Mouse (Mus musculus) thymus, adult 2 months (tissue): Measurements from ENCODE around the gene Adam10. TPM values are rescaled to one million over a fixed set of nuclear protein-coding genes. Genes with fewer than 3 reads are reported as not detected.
A peak's percentile ranks its signal among the peaks of the same experiment; 100 is the strongest.

Experiments used
- DNase-seq: peaks from one replicate; pipeline ENCODE4 v3.0.0; 2021
- H3K27ac ChIP-seq: fragments of 200-500 bp; 2 replicates; pipeline ENCODE4 v1.5.1; 2012; ENCODE audit warnings: low read length, control low read depth; ENCODE audit not compliant: control insufficient read depth, insufficient read depth
- H3K27me3 ChIP-seq: fragments of 200-500 bp; 2 replicates; pipeline ENCODE4 v1.6.1; 2012; ENCODE audit warnings: mild to moderate bottlenecking, low read length, moderate library complexity, mixed read lengths; ENCODE audit not compliant: control insufficient read depth, insufficient read depth
- H3K36me3 ChIP-seq: fragments of 200-500 bp; 2 replicates; pipeline ENCODE4 v1.6.1; 2012; ENCODE audit warnings: mild to moderate bottlenecking, low read length, moderate library complexity; ENCODE audit not compliant: control insufficient read depth, insufficient read depth
- H3K4me1 ChIP-seq: fragments of 200-500 bp; replicated peaks from 2 replicates; pipeline ENCODE4 v1.6.1; 2012; ENCODE audit warnings: low read length; ENCODE audit not compliant: control insufficient read depth, insufficient read depth
- H3K4me3 ChIP-seq: fragments of 200-500 bp; 2 replicates; pipeline ENCODE4 v1.5.1; 2012; ENCODE audit warnings: mild to moderate bottlenecking, low read length, control low read depth, moderate library complexity; ENCODE audit not compliant: control insufficient read depth, insufficient read depth
- CTCF ChIP-seq: fragments of 200-500 bp; IDR thresholded peaks from 2 replicates; pipeline ENCODE4 v1.5.1; 2012; ENCODE audit warnings: mild to moderate bottlenecking, control low read depth, low read length, moderate library complexity, borderline replicate concordance; ENCODE audit not compliant: control insufficient read depth, poor library complexity, insufficient read depth; ENCODE audit errors: extremely low read depth
- POLR2A ChIP-seq: fragments of 200-500 bp; IDR thresholded peaks from 2 replicates; pipeline ENCODE4 v1.6.1; 2012; ENCODE audit warnings: mild to moderate bottlenecking, low read length, control low read depth, moderate library complexity; ENCODE audit not compliant: control insufficient read depth, poor library complexity, insufficient read depth; ENCODE audit errors: extremely low read depth
- WGBS: fragments of 180-500 bp; shearing (Covaris S2); methylation state at CpG from one replicate; pipeline ENCODE4 v1.1.7; 2018; 5-methylcytosine and 5-hydroxymethylcytosine counted together
- polyA plus RNA-seq: library from polyadenylated mRNA; depleted of rRNA; stranded (reverse); fragments of >200 nt; gene quantifications from 2 replicates; pipeline ENCODE4 v1.2.3, GENCODE M21; 2012

The Adam10 gene
- polyA plus RNA-seq, 1 experiment: 21.7 TPM

DNA sequence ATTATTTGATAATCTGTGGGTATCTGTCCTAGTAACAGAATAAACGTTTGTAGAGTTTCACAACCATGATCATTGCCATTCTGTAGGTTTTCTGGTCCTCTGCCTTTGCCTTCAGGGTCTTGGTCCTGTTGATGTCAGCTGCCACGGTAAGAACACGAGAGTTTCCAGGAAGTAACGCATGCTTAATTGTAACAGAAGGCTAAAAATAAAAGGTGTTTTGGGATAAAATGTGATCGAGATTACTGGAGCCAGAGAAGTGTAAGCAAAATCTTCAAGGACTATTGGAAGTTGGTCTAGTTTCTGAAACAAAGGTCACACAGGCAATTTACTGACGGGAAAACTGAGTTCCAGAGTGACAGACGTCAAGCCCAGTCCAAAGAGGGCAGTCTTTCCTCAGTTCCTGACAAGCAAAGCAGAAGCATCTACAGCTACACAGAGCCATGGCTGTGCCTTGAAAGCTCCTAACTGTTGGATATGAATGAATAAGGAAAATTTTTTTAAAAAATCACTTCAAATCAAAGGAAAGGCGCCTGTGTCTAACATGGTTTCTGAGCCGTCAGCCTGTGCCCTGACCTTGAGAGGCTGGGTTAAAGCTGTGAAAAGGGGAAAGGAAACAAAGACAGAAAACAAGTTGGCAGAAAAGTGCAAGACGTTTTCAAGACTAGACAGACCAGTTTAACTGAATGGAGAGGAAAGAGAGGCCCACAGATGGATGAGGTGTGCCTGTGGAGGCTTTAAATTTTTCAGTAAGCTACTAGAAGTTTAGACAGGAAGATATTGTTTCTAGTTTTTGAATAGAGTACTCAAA lies 6.8 kb upstream of the Adam10 start:
- peak; percentile 26 for DNase-seq
- Histone ChIP-seq H3K36me3 (no peaks in the 10 kb centered on the region), H3K4me3 (no peak overlapping the region), H3K27ac (peak overlapping the region; percentile 81), H3K27me3 (no peaks in the 10 kb centered on the region), H3K4me1 (peaks cover 4% of the 10 kb centered on the region)
- TF ChIP-seq CTCF: no peak
- no peak for TF ChIP-seq POLR2A
- WGBS: 19% methylated on average over 10 of the region's 10 CpGs

DNA sequence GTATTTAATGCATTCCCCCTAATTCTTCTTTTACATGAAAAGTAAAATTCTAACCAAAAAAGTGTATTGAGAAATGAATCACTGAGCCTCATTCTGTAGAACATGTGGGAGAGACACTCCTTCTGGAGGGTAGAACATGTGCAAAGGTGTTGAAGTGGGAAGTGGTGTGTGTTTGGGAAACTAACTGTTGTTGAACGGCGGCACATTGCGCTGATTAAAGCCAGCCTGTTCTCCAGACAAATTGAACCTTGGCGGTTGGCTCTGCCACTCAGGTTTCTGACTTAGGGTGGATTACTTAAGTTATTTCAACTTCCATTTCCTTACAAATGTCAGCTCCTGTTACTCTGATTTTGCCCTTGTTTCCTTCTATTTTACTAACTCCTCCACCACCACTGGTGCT lies 5.1 kb upstream of the Adam10 start:
- Histone ChIP-seq H3K4me3 (no peak overlapping the region), H3K27me3 (no peaks in the 10 kb centered on the region), H3K36me3 (no peaks in the 10 kb centered on the region), H3K4me1 (peaks cover 4% of the 10 kb centered on the region), H3K27ac (no peak overlapping the region)
- no peak for TF ChIP-seq CTCF
- TF ChIP-seq POLR2A: no peak
- 97% methylated on average over 4 of the region's 4 CpGs for WGBS
- DNase-seq: no peak

DNA sequence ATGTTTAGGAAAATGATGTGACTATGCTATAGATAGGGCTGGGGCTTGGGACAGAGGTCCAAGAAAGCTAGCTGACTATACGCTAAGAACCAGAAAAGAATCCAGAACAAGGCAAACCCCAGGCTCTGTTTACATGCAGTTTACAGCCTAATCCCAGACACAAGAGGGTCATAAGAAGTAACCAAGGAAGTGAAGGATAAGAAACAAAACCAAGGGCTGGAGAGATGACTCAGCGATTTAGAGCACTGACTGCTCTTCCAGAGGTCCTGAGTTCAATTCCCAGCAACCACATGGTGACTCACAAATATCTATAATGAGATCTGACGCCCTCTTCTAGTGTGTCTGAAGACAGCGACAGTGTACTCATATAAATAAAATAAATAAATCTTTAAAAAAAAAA lies 3.7 kb upstream of the Adam10 start:
- DNase-seq: no peak
- no peaks in the 10 kb centered on the region for H3K27me3 ChIP-seq
- no peak overlapping the region for H3K4me3 ChIP-seq
- peaks cover 4% of the 10 kb centered on the region for H3K4me1 ChIP-seq
- no peak overlapping the region for H3K27ac ChIP-seq
- no peak for TF ChIP-seq CTCF
- no peak for TF ChIP-seq POLR2A
- 92% methylated on average over 4 of the region's 4 CpGs for WGBS
- no peaks in the 10 kb centered on the region for H3K36me3 ChIP-seq

DNA sequence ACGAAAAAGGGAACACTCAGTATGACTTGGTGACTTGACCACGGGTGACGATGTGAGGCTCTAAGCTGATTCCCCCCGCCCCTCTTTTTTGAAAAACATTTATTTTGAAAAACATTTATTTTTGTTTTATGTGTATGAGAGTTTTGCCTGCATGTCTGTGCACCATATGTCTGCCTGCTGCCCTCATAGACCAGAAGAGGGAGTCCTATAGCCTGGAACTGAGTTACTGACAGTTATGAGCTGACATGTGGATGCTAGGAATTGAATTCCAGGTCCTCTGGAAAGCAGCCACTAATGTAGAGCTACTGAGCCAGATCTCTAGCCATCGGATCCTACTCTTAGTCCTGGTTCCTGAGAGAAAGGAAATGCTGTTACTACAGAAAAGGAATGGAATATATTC lies 2.8 kb upstream of the Adam10 start:
- no peak for TF ChIP-seq POLR2A
- TF ChIP-seq CTCF: no peak
- H3K4me3 ChIP-seq: no peak overlapping the region
- H3K36me3 ChIP-seq: no peaks in the 10 kb centered on the region
- peaks cover 4% of the 10 kb centered on the region for H3K4me1 ChIP-seq
- no peaks in the 10 kb centered on the region for H3K27me3 ChIP-seq
- 84% methylated on average over 5 of the region's 5 CpGs for WGBS
- no peak for DNase-seq
- H3K27ac ChIP-seq: no peak overlapping the region

DNA sequence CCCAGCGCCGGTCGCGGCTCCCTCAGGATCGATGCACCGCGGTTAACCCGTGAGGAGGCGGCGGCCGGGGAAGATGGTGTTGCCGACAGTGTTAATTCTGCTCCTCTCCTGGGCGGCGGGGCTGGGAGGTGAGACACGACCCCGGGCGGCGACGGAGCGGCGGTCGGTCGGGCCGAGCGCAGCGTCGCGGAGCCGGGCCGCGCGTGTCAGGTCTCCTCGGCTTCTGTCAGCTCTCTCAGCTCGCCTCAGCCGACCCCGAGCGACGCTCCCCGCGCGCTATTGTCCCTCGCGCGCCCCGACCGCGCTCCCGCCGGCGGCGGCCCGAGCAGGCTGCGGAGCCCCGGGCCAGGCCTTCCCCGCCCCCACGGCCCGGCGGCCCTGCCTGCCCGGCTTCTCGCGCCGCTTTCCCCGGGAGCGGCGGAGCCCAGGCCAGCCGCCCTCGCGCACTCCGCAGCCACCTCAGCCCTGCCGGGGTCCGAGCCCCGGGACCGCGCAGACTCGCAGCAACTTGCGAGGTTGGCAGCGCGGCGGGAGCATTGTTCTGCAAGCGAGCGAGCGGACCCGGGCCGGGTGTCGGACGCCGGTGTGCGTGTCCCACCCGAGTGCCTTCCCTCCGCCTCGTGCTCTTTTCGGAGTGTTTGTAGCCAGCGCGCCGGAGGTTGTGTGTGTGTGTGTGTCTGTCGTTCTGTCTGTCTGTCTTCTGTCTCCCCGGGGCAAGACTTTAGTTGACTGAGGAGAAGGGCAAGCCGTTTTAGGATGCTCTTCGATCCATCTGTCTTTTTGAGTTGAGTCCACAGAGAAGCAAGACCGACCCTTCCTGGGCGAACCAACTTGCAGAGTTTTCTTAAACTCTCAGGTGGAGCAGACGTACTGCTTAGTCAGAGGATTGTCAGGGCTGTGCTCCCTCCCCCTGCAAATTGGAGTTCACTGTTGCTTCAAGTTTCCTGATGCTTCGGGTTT lies 615 bp downstream of the Adam10 start:
- under 1% methylated on average over 101 of the region's 103 CpGs for WGBS
- Histone ChIP-seq H3K27ac (peak overlapping the region; percentile 49), H3K4me1 (no peaks in the 10 kb centered on the region), H3K36me3 (no peaks in the 10 kb centered on the region), H3K27me3 (no peaks in the 10 kb centered on the region), H3K4me3 (peak overlapping the region; percentile 72)
- peak; percentile 52 for DNase-seq
- TF ChIP-seq POLR2A (no peak; the same call in 1 of the 2 replicates), CTCF (0 out of 2 replicates have a peak, but pooled peaks have one; percentile 14)

DNA sequence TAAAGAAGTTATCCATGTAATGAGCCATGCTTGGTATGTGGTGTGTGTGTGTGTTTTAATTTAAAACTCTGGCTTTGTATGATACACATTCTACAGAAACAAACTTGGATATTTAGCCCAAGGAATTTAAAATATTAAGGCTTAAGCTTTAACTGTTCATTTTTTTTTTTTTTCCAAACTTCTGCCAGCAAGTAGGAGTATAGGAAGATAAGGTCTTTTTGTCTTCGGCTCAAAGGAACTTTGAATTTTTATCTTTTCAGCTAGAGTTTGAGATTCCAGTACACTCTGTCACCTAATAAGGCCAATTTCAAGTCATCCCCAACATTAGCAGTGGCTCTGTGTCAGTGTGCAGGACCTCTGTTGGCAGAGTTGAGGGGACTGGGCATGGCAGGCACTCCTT lies 3.4 kb downstream of the Adam10 start:
- Histone ChIP-seq H3K27me3 (no peaks in the 10 kb centered on the region), H3K27ac (no peak overlapping the region), H3K36me3 (no peaks in the 10 kb centered on the region), H3K4me1 (no peaks in the 10 kb centered on the region), H3K4me3 (no peak overlapping the region)
- no peak for DNase-seq
- TF ChIP-seq CTCF: no peak
- no peak for TF ChIP-seq POLR2A
- WGBS: 82% methylated on average over 1 of the region's 1 CpGs
